9 mouse cellular contexts compared by ENCODE assay signal in genomic region chr6:128759221-128759950, GRCm38 (mm10). TPM values are rescaled to one million over a fixed set of nuclear protein-coding genes. Genes with fewer than 3 reads are reported as not detected.
DNase-seq lines count a peak whose midpoint lies in the region; ATAC-seq and TF ChIP-seq lines count a peak whose summit lies in the region.
"Had no signal": no experiment of that assay in that cellular context is flagged by ENCODE, and none has a peak within 500 bp of the region (broad histone marks: within the 10 kb centered on the region; RNA-seq: fewer than 3 reads in every experiment).

No protein-coding gene starts in this region.

- ATAC-seq in embryonic facial prominence, embryonic 13.5 days (ENCODE audit: insufficient number of reproducible peaks, insufficient read depth, low FRiP score, low TSS enrichment, low read depth) = no peak
- no peak for ATAC-seq in hindbrain, embryonic 14.5 days (ENCODE audit: low FRiP score)
- ATAC-seq in midbrain, postnatal 0 days (ENCODE audit: low FRiP score) = no peak

- H3K4me3 ChIP-seq in left cerebral cortex, adult 2 months = peak overlapping the region; percentile 76
- H3K4me3 ChIP-seq in embryonic facial prominence, embryonic 13.5 days = peak overlapping the region; percentile 61
- H3K4me3 ChIP-seq in hindbrain, embryonic 14.5 days (replicated peaks; ENCODE audit: low read length) = 0 out of 2 replicates have a peak overlapping the region, but pooled peaks have one; percentile 66
- H3K4me3 ChIP-seq in midbrain, postnatal 0 days (ENCODE audit: low read depth, low read length) = no peak overlapping the region

- H3K4me2 ChIP-seq in embryonic facial prominence, embryonic 13.5 days = peak overlapping the region; percentile 41
- peak overlapping the region; percentile 55 for H3K4me2 ChIP-seq in hindbrain, embryonic 14.5 days (replicated peaks)
- H3K4me2 ChIP-seq in midbrain, postnatal 0 days (ENCODE audit: low read depth, low read length, poor library complexity, severe bottlenecking) = no peak overlapping the region

- no peak for TF ChIP-seq CTCF in left cerebral cortex, adult 2 months (IDR thresholded peaks at IDR 0.05)
- no peak for TF ChIP-seq CTCF in midbrain, postnatal 0 days (IDR thresholded peaks at IDR 0.05)

- intact Hi-C loops in left cerebral cortex, adult 2 months (cut with DNase I) = no loop called here

- H3K27ac ChIP-seq in left cerebral cortex, adult 2 months = no peak overlapping the region
- H3K27ac ChIP-seq in embryonic facial prominence, embryonic 13.5 days = no peak overlapping the region
- H3K27ac ChIP-seq in hindbrain, embryonic 14.5 days = peak overlapping the region; percentile 53; the same call in 1 of the 2 replicates
- H3K27ac ChIP-seq in midbrain, postnatal 0 days (ENCODE audit: low read depth, low read length) = peak overlapping the region; percentile 8; the same call in 1 of the 2 replicates

- H3K4me1 ChIP-seq in embryonic facial prominence, embryonic 13.5 days = peaks cover 8% of the 10 kb centered on the region
- H3K4me1 ChIP-seq in hindbrain, embryonic 14.5 days (replicated peaks; ENCODE audit: control insufficient read depth, insufficient read depth, low read length) = peaks cover 5% of the 10 kb centered on the region; the same call in 1 of the 2 replicates
- no peaks in the 10 kb centered on the region for H3K4me1 ChIP-seq in midbrain, postnatal 0 days (ENCODE audit: insufficient read depth, low read length)

- no peak overlapping the region for H3K9ac ChIP-seq in embryonic facial prominence, embryonic 13.5 days
- H3K9ac ChIP-seq in hindbrain, embryonic 14.5 days = no peak overlapping the region
- H3K9ac ChIP-seq in midbrain, postnatal 0 days (replicated peaks; ENCODE audit: low read length, poor library complexity, severe bottlenecking) = no peak overlapping the region

- H3K9me3 ChIP-seq in embryonic facial prominence, embryonic 13.5 days = no peaks in the 10 kb centered on the region
- H3K9me3 ChIP-seq in hindbrain, embryonic 14.5 days (ENCODE audit: control insufficient read depth, low read length) = no peaks in the 10 kb centered on the region
- H3K9me3 ChIP-seq in midbrain, postnatal 0 days (ENCODE audit: low read length) = no peaks in the 10 kb centered on the region

- WGBS in embryonic facial prominence, embryonic 13.5 days = 79% methylated on average over 5 of the region's 5 CpGs
- WGBS in hindbrain, embryonic 14.5 days = 77% methylated on average over 5 of the region's 5 CpGs
- 66% methylated on average over 5 of the region's 5 CpGs for WGBS in midbrain, postnatal 0 days

- no peak for DNase-seq in left cerebral cortex, adult 2 months (ENCODE audit: extremely low spot score in 1 of 2, low spot score in 2 of 2)
- no peak for DNase-seq in left cerebral cortex, adult 9 months (ENCODE audit: low spot score in 2 of 2)
- no peak for DNase-seq in hindbrain, embryonic 14.5 days (ENCODE audit: low spot score)
- DNase-seq in midbrain, postnatal 0 days (ENCODE audit: low spot score) = no peak
- DNase-seq in testis, postnatal 14 days (ENCODE audit: low spot score) = no peak
- DNase-seq in gastrocnemius, adult 18-20 months (ENCODE audit: low spot score) = no peak

- H3K27me3 ChIP-seq in embryonic facial prominence, embryonic 13.5 days = no peaks in the 10 kb centered on the region
- no peaks in the 10 kb centered on the region for H3K27me3 ChIP-seq in hindbrain, embryonic 14.5 days (ENCODE audit: control insufficient read depth, insufficient read depth, low read length)
- H3K27me3 ChIP-seq in midbrain, postnatal 0 days (ENCODE audit: insufficient read depth, low read length) = no peaks in the 10 kb centered on the region

- H3K36me3 ChIP-seq in embryonic facial prominence, embryonic 13.5 days = no peaks in the 10 kb centered on the region
- H3K36me3 ChIP-seq in hindbrain, embryonic 14.5 days (replicated peaks; ENCODE audit: control insufficient read depth, insufficient read depth) = no peaks in the 10 kb centered on the region
- H3K36me3 ChIP-seq in midbrain, postnatal 0 days (ENCODE audit: insufficient read depth, low read length) = no peaks in the 10 kb centered on the region

RNA-seq across cellular contexts. Expression of gene Klrb1c, which starts 29.6 kb away (rescaled TPM):
- not detected for total RNA-seq in left cerebral cortex, adult 2 months (2021)
- 0.10 TPM in 1 of 2 replicates, not detected in the other for polyA plus RNA-seq in embryonic facial prominence, embryonic 13.5 days (2015; fragmentation: Nextera tagmentation; extraction: Ambion mirVana)
- 0.23 TPM in 1 of 2 replicates, not detected in the other for polyA plus RNA-seq in hindbrain, embryonic 14.5 days (2014; fragmentation: Nextera tagmentation; extraction: Ambion mirVana)
- total RNA-seq in midbrain, postnatal 0 days (2014; rRNA removed) = 0.09 and 0.77 TPM in 2 replicates
- polyA plus RNA-seq in midbrain, postnatal 0 days (2015; fragmentation: Nextera tagmentation; extraction: Ambion mirVana) = 0.09 and 0.25 TPM in 2 replicates
- not detected for total RNA-seq in gastrocnemius, adult 18-20 months (2021)

RNA-seq across cellular contexts. Expression of gene Klrb1, which starts 36.5 kb away (rescaled TPM):
- total RNA-seq in left cerebral cortex, adult 2 months (2021) = not detected
- polyA plus RNA-seq in embryonic facial prominence, embryonic 13.5 days (2015; fragmentation: Nextera tagmentation; extraction: Ambion mirVana) = not detected in 2 replicates
- 0.51 and 0.78 TPM in 2 replicates for polyA plus RNA-seq in hindbrain, embryonic 14.5 days (2014; fragmentation: Nextera tagmentation; extraction: Ambion mirVana)
- 2.3 TPM in 1 of 2 replicates, not detected in the other for total RNA-seq in midbrain, postnatal 0 days (2014; rRNA removed)
- polyA plus RNA-seq in midbrain, postnatal 0 days (2015; fragmentation: Nextera tagmentation; extraction: Ambion mirVana) = 2.6 and 3.0 TPM in 2 replicates
- total RNA-seq in gastrocnemius, adult 18-20 months (2021) = not detected
- polyA plus RNA-seq: activated CD4-positive, CD25-positive, alpha-beta regulatory T cell, adult 4 months; stomach, embryonic 16.5 days had no signal

Comparison
In these comparisons a context has a peak if more than half of its experiments do, and no peak if none do; other contexts are left out.
1. H3K27ac ChIP-seq: peak in hindbrain, embryonic 14.5 days (single experiment) and midbrain, postnatal 0 days (single experiment); none in left cerebral cortex, adult 2 months (single experiment) and embryonic facial prominence, embryonic 13.5 days (single experiment).